ENCODE assay signal across 20 mouse cellular contexts in the genomic region with DNA sequence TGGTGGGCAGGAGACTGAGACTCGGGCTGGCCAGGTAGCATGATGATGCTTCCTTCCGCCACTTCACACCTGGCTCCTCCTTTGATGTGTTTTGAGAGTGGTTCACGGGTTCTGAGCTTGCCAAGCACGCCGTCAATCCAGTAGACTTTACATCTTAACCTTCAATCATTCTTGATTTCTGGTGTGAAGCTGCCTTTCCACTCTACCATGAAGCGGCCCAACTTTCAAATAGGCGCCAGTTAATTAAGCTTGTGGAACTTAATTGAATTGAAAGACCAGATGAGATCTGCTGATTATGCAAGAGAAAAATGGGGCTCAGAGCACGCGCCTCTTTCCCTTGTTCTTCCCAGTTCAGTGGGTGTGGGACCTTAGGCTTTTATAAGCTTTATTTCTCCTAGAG.
"Had no signal": no experiment of that assay in that cellular context is flagged by ENCODE, and none has a peak within 500 bp of the region (broad histone marks: within the 10 kb centered on the region; RNA-seq: fewer than 3 reads in every experiment).

No protein-coding gene starts in this region.

- ATAC-seq: intestine, postnatal 0 days; liver, embryonic 12.5 days; midbrain, embryonic 15.5 days had no signal

- H3K27me3 ChIP-seq: limb, embryonic 13.5 days; liver, embryonic 12.5 days; liver, embryonic 15.5 days; lung, embryonic 15.5 days; megakaryocyte, embryonic 14.5 days; midbrain, embryonic 15.5 days; neural tube, embryonic 13.5 days had no signal

- H3K4me2 ChIP-seq: limb, embryonic 13.5 days; liver, embryonic 12.5 days; liver, embryonic 15.5 days; lung, embryonic 15.5 days; midbrain, embryonic 15.5 days; neural tube, embryonic 13.5 days had no signal

- H3K9me3 ChIP-seq: limb, embryonic 10.5 days; limb, embryonic 13.5 days; liver, embryonic 12.5 days; liver, embryonic 15.5 days; lung, embryonic 15.5 days; megakaryocyte, embryonic 14.5 days; midbrain, embryonic 10.5 days; midbrain, embryonic 15.5 days; neural tube, embryonic 13.5 days had no signal

- H3K27ac ChIP-seq: layer of hippocampus, adult 2 months; limb, embryonic 10.5 days; limb, embryonic 13.5 days; liver, embryonic 12.5 days; liver, embryonic 15.5 days; lung, embryonic 15.5 days; midbrain, embryonic 10.5 days; midbrain, embryonic 15.5 days had no signal

- DNase-seq: kidney, adult 9 months; kidney, postnatal 14 days; layer of hippocampus, adult 9-11 months; liver; lung, adult 18-20 months; lung, postnatal 10 days; lung, postnatal 36 days; thymus, adult 18-20 months; thymus, postnatal 36 days had no signal

- H3K4me1 ChIP-seq: liver, embryonic 12.5 days; liver, embryonic 15.5 days; lung, embryonic 15.5 days; megakaryocyte, embryonic 14.5 days; midbrain, embryonic 10.5 days; midbrain, embryonic 15.5 days had no signal

- H3K36me3 ChIP-seq: limb, embryonic 10.5 days; limb, embryonic 13.5 days; liver, embryonic 12.5 days; liver, embryonic 15.5 days; lung, embryonic 15.5 days; midbrain, embryonic 10.5 days; midbrain, embryonic 15.5 days; neural tube, embryonic 13.5 days had no signal

- H3K4me3 ChIP-seq: layer of hippocampus, adult 2 months; limb, embryonic 10.5 days; limb, embryonic 13.5 days; liver, embryonic 12.5 days; liver, embryonic 15.5 days; lung, embryonic 15.5 days; megakaryocyte, embryonic 14.5 days; midbrain, embryonic 10.5 days; midbrain, embryonic 15.5 days; neural tube, embryonic 13.5 days had no signal

- H3K9ac ChIP-seq: limb, embryonic 13.5 days; liver, embryonic 12.5 days; liver, embryonic 15.5 days; lung, embryonic 15.5 days; midbrain, embryonic 15.5 days; neural tube, embryonic 13.5 days had no signal
